Mouse (Mus musculus) hindbrain, embryonic 15.5 days (tissue): Measurements from ENCODE around the gene Ripk3. TPM values are rescaled to one million over a fixed set of nuclear protein-coding genes. Genes with fewer than 3 reads are reported as not detected.

ENCODE experiments used
- ATAC-seq: fragments of 200-750 bp; cut with Nextera tagmentation; 2 replicates; pipeline ENCODE4 v1.8.0; 2017; ENCODE audit warnings: low read depth, moderate number of reproducible peaks, moderate TSS enrichment; ENCODE audit not compliant: low FRiP score
- H3K27ac ChIP-seq: fragments of 300-500 bp; sonication (generic); replicated peaks from 2 replicates; pipeline ENCODE4 v1.5.1; 2015; ENCODE audit warnings: mild to moderate bottlenecking, inconsistent platforms
- H3K27me3 ChIP-seq: fragments of 300-500 bp; sonication (generic); 2 replicates; pipeline ENCODE4 v1.6.1; 2015; ENCODE audit warnings: control low read depth, inconsistent platforms
- H3K36me3 ChIP-seq: fragments of 300-500 bp; sonication (generic); 2 replicates; pipeline ENCODE4 v1.6.1; 2015; ENCODE audit warnings: control low read depth, inconsistent platforms
- H3K4me1 ChIP-seq: fragments of 300-500 bp; sonication (generic); replicated peaks from 2 replicates; pipeline ENCODE4 v1.6.1; 2015; ENCODE audit warnings: control low read depth, inconsistent platforms
- H3K4me2 ChIP-seq: fragments of 300-500 bp; sonication (generic); 2 replicates; pipeline ENCODE4 v1.6.1; 2015; ENCODE audit warnings: moderate library complexity, mild to moderate bottlenecking, inconsistent platforms
- H3K4me3 ChIP-seq: fragments of 300-500 bp; sonication (generic); 2 replicates; pipeline ENCODE4 v1.5.1; 2015; ENCODE audit warnings: mild to moderate bottlenecking, inconsistent platforms
- H3K9ac ChIP-seq: fragments of 300-500 bp; sonication (generic); 2 replicates; pipeline ENCODE4 v1.6.1; 2015; ENCODE audit warnings: inconsistent platforms
- H3K9me3 ChIP-seq: fragments of 300-500 bp; sonication (generic); 2 replicates; pipeline ENCODE4 v1.6.1; 2016; ENCODE audit warnings: control low read depth, inconsistent platforms
- WGBS: fragments of 180-500 bp; shearing (Covaris S2); methylation state at CpG from one replicate; pipeline ENCODE4 v1.1.7; 2015; 5-methylcytosine and 5-hydroxymethylcytosine counted together
- polyA plus RNA-seq: library from polyadenylated mRNA; unstranded; fragments of >200 nt; fragmentation: Nextera tagmentation; extraction: Ambion mirVana; gene quantifications from 2 replicates; pipeline ENCODE4 v1.2.1, GENCODE M21; 2015

Gene Ripk3
- polyA plus RNA-seq, 1 experiment from 2014 or later = 1.6 TPM

- Histone ChIP-seq H3K9ac (peak overlapping the region; percentile 46), H3K9me3 (no peaks in the 10 kb centered on the region), H3K4me1 (peaks cover 41% of the 10 kb centered on the region), H3K4me3 (peak overlapping the region; percentile 57), H3K36me3 (no peaks in the 10 kb centered on the region), H3K27ac (peak overlapping the region; percentile 81), H3K4me2 (peak overlapping the region; percentile 91), H3K27me3 (peaks cover 21% of the 10 kb centered on the region)
- under 1% methylated on average over 30 of the region's 32 CpGs for WGBS
- no peak for ATAC-seq
Observed at GRCm38 (mm10) chr14:55824481-55825215, 36.0 kb upstream of the Ripk3 start.

GRCm38 (mm10) chr14:55824001-55824480 lies 35.4 kb upstream of the Ripk3 start:
- no peaks in the 10 kb centered on the region for H3K9me3 ChIP-seq
- peaks cover 21% of the 10 kb centered on the region for H3K27me3 ChIP-seq
- peak overlapping the region; percentile 91 for H3K4me2 ChIP-seq
- no peak; the same call in 1 of the 2 replicates for ATAC-seq
- no peaks in the 10 kb centered on the region for H3K36me3 ChIP-seq
- H3K27ac ChIP-seq = peak overlapping the region; percentile 81
- peak overlapping the region; percentile 57 for H3K4me3 ChIP-seq
- 2% methylated on average over 10 of the region's 10 CpGs for WGBS
- peak overlapping the region; percentile 66; the same call in 1 of the 2 replicates for H3K9ac ChIP-seq
- H3K4me1 ChIP-seq = peaks cover 41% of the 10 kb centered on the region

DNA sequence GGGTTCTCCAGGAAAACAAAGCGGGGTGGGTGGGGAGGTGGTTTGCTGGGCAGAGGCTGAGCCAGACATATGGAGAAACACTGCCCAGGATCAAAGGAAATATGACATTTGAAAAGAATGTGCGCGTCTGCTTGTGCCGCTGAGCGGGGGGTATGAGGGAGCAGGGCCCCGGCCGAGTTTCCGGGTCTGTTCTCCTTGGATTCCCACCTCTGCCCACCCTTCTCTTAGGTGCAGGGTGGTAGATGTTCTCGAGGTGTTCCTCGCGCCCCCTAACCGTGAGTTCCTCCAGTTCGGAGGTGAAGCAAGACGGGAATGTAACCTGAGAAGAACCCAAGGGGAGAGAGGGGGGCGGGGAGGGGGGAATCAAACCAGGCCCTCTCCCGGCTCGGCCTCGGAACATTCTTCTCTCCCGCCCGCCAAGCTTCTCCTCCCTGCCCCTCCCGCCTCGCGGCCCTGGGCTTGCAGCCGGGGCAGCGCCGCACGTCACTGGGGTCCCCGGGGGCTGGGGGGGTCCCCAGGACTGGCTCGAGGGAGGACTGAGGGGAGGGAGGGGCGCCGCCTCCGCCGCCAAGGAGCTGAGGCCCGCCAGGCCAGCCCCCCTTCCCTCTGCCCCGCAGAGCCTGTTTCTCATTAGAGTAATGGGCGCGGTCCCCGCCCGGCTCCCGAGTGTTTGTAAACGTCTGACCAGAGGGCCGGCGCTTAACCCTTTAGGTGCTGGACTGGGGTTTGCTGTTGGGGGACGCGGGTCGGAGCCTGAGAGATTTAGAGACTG lies 34.5 kb upstream of the Ripk3 start, which contains the start of gene Nfatc4:
TSS of gene Nfatc4 (plus strand) at position 154 of the 772 bp plus-strand sequence.
- ATAC-seq = peak; percentile 75
- H3K4me2 ChIP-seq = peak within 1 kb of the TSS; percentile 91
- peak within 1 kb of the TSS; percentile 66 for H3K9ac ChIP-seq
- peaks cover 41% of the 10 kb centered on the region for H3K4me1 ChIP-seq
- H3K27me3 ChIP-seq = peaks cover 21% of the 10 kb centered on the region
- peak within 1 kb of the TSS; percentile 57 for H3K4me3 ChIP-seq
- H3K36me3 ChIP-seq = no peaks in the 10 kb centered on the region
- H3K27ac ChIP-seq = peak within 1 kb of the TSS; percentile 81
- H3K9me3 ChIP-seq = no peaks in the 10 kb centered on the region
- under 1% methylated on average over 40 of the region's 46 CpGs for WGBS

DNA sequence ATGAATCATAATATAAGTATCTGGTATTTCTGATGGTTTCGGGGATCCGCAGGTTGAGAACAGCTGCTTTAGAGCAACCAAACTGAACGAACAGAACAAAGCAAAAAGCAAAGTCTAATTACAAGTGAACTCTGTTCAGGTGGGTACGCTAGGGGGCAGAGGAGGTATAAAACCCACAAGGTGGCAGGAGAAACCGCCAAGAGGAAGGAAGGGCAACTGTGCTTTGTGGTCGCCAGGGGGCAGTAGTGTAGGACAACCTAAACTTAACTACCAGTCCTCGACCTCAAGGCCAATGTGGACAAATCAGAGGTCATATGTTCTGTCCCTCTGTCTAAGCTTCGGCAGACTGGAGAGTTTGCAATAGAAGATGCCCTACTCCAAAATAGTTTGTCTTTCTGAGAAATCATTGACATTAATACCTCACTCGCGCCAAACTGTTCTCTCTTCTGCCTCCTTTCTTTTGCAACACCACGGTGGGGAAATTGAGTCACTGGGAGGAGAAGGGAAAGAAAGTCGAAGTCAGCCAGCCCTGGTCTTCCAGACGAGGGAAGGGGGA lies 33.8 kb upstream of the Ripk3 start:
- no peak for ATAC-seq
- Histone ChIP-seq H3K4me1 (peaks cover 41% of the 10 kb centered on the region), H3K27me3 (peaks cover 18% of the 10 kb centered on the region), H3K4me3 (peak overlapping the region; percentile 57), H3K9me3 (no peaks in the 10 kb centered on the region), H3K4me2 (peak overlapping the region; percentile 91), H3K27ac (peak overlapping the region; percentile 81), H3K9ac (peak overlapping the region; percentile 66), H3K36me3 (no peaks in the 10 kb centered on the region)
- WGBS = 6% methylated on average over 12 of the region's 13 CpGs

- Histone ChIP-seq H3K4me3 (no peak overlapping the region), H3K36me3 (no peaks in the 10 kb centered on the region), H3K4me1 (peaks cover 26% of the 10 kb centered on the region), H3K27ac (no peak overlapping the region), H3K27me3 (peaks cover 3% of the 10 kb centered on the region; the same call in 1 of the 2 replicates), H3K9me3 (no peaks in the 10 kb centered on the region), H3K4me2 (no peak overlapping the region), H3K9ac (no peak overlapping the region)
- ATAC-seq = no peak
- WGBS = 88% methylated on average over 9 of the region's 9 CpGs
Observed at GRCm38 (mm10) chr14:55820576-55820975, 31.9 kb upstream of the Ripk3 start.

DNA sequence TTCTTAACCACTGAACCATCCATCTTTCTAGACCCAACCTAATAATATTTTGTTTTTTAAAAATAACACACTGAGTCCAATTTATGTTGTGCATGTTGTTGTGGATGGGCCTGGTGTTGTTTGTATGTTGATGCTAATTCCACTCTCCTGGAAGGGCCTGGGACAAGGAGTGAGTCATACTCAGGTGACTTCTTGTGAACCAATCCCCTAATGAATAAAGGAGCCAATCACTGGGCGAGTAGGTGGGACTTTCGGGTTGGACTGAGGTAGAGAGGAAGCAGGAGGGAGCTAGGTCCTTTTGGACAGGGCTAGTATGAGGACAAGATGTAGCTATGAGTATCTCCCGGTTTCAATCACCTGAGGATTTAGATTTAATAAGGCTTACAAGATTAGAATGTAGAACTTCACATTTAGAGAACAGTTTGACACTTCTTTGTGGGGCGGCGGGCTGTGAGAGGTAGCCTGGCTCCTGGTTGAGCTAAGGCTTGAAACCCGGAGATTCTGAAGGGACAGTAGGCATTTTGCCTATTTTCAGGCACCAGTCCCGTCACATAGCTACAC lies 31.3 kb upstream of the Ripk3 start:
- Histone ChIP-seq H3K9me3 (no peaks in the 10 kb centered on the region), H3K27me3 (peaks cover 2% of the 10 kb centered on the region; the same call in 1 of the 2 replicates), H3K27ac (no peak overlapping the region), H3K36me3 (no peaks in the 10 kb centered on the region), H3K9ac (no peak overlapping the region), H3K4me1 (peaks cover 19% of the 10 kb centered on the region), H3K4me3 (no peak overlapping the region), H3K4me2 (no peak overlapping the region)
- 80% methylated on average over 7 of the region's 7 CpGs for WGBS
- no peak for ATAC-seq

- peak overlapping the region; percentile 67 for H3K4me2 ChIP-seq
- ATAC-seq = peak; percentile 76
- peak overlapping the region; percentile 35 for H3K9ac ChIP-seq
- H3K4me3 ChIP-seq = peak overlapping the region; percentile 45
- WGBS = 25% methylated on average over 17 of the region's 17 CpGs
- H3K36me3 ChIP-seq = no peaks in the 10 kb centered on the region
- peak overlapping the region; percentile 49; the same call in 1 of the 2 replicates for H3K27ac ChIP-seq
- H3K4me1 ChIP-seq = no peaks in the 10 kb centered on the region
- H3K9me3 ChIP-seq = no peaks in the 10 kb centered on the region
- no peaks in the 10 kb centered on the region for H3K27me3 ChIP-seq
Observed at GRCm38 (mm10) chr14:55815310-55815751, 26.7 kb upstream of the Ripk3 start.

- Histone ChIP-seq H3K36me3 (no peaks in the 10 kb centered on the region), H3K9me3 (no peaks in the 10 kb centered on the region), H3K9ac (peak overlapping the region; percentile 35), H3K4me2 (peak overlapping the region; percentile 67), H3K4me3 (peak overlapping the region; percentile 45), H3K27me3 (no peaks in the 10 kb centered on the region), H3K4me1 (no peaks in the 10 kb centered on the region), H3K27ac (peak overlapping the region; percentile 49; the same call in 1 of the 2 replicates)
- ATAC-seq = peak; percentile 90
- WGBS = 26% methylated on average over 16 of the region's 16 CpGs
Observed at GRCm38 (mm10) chr14:55814885-55815284, 26.2 kb upstream of the Ripk3 start.

GRCm38 (mm10) chr14:55795380-55796163 lies 6.9 kb upstream of the Ripk3 start:
- Histone ChIP-seq H3K9me3 (no peaks in the 10 kb centered on the region), H3K4me1 (no peaks in the 10 kb centered on the region), H3K36me3 (no peaks in the 10 kb centered on the region), H3K9ac (no peak overlapping the region), H3K4me3 (no peak overlapping the region), H3K27me3 (0 out of 2 replicates have a peak, but pooled peaks cover 2% of the 10 kb centered on the region), H3K27ac (no peak overlapping the region), H3K4me2 (no peak overlapping the region)
- WGBS = 87% methylated on average over 15 of the region's 15 CpGs
- no peak for ATAC-seq

GRCm38 (mm10) chr14:55793946-55794345 lies 5.3 kb upstream of the Ripk3 start:
- no peak for ATAC-seq
- Histone ChIP-seq H3K9ac (no peak overlapping the region), H3K4me1 (no peaks in the 10 kb centered on the region), H3K27ac (no peak overlapping the region), H3K4me2 (no peak overlapping the region), H3K4me3 (no peak overlapping the region), H3K36me3 (no peaks in the 10 kb centered on the region), H3K9me3 (no peaks in the 10 kb centered on the region), H3K27me3 (peaks cover 18% of the 10 kb centered on the region)
- 69% methylated on average over 2 of the region's 2 CpGs for WGBS

GRCm38 (mm10) chr14:55793461-55793860 lies 4.8 kb upstream of the Ripk3 start:
- Histone ChIP-seq H3K27me3 (peaks cover 23% of the 10 kb centered on the region), H3K27ac (no peak overlapping the region), H3K9me3 (no peaks in the 10 kb centered on the region), H3K4me1 (peaks cover 2% of the 10 kb centered on the region; the same call in 1 of the 2 replicates), H3K4me2 (no peak overlapping the region), H3K36me3 (no peaks in the 10 kb centered on the region), H3K4me3 (no peak overlapping the region), H3K9ac (no peak overlapping the region)
- WGBS = 82% methylated on average over 2 of the region's 2 CpGs
- no peak for ATAC-seq
